Mouse (Mus musculus) forelimb bud, embryonic 11.5 days (tissue): ENCODE measurements at regions not wholly inside any gene's neighbourhood (a gene's known extent, or its start where the extent isn't known, plus 50 kb on each side); places are given as distances from the start of the nearest gene placed in this dataset.

ENCODE experiments used
- DNase-seq: peaks from one replicate; pipeline ENCODE4 v3.0.0-alpha.2; 2012; ENCODE audit warnings: low read depth, low spot score

DNA sequence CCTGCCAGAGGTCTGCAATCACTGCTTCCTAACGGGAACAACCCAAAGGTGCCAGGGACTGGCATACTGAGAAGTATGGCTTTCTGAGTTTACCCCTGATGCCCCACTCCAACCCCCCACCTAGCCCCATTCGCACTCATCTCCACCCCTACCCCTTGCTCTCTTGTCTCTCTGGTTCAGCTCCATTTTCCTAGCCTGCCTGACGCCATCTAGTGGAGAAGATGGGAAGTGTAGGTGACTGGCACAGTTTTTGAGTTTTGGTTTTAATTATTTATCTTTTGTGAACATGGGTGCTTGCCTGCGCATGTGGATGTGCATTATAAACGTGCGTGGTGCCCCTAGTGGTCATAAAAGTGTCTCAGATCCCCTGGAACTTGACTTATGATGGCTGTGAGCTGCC, 352.3 kb upstream of the Hs6st1 start:
- no peak for DNase-seq

DNA sequence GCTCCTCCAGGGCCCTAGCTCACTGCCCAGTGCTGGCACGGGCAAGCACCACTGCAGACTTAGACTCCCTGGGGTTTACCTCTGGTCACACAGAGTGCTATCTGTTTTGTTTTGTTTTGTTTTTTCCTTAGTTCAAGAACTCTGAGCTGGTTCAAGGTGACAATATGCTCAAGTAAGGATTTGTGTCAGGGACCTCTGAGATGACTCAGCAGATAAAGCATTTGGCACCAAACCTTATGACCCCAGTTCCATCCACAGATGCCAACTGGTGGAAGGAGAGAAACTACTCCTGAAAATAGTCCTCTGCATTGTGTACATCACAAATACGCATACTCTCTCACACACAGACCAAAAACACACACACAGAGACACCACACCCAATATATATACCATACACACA, 351.0 kb upstream of the Hs6st1 start:
- DNase-seq, result no peak

- DNase-seq, result no peak
Observed at GRCm38 (mm10) chr1:35717659-35718058, 350.5 kb upstream of the Hs6st1 start.

- DNase-seq, result no peak
Observed at GRCm38 (mm10) chr1:35720063-35720462, 348.1 kb upstream of the Hs6st1 start.

DNA sequence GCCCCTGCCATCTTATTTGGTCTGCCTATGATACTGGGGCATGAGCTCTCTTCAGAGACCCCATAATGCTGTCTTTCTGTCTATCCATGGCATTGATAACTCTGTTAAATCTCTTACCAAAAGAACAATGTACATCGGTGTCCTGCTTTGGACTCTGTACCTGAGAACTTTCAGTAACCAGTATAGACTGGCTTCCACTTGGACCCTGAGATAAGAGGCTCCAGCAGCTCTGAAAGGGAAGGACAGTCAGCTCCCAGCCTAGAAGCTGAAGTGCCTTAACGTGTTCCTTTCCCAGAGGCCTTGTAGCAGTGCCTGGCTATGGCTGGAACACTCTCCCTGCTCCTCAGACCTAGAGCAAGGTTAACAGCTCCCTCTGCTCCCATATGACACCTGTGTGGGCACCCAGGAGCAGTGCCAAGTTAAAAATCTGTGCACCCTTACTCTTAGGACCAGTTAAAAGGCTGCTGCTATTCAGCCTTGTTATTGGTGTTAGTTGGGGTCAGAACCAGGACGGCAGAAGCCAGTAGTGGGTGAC, 343.8 kb upstream of the Hs6st1 start:
- DNase-seq, result no peak

- peak; percentile 48 for DNase-seq
Observed at GRCm38 (mm10) chr1:35726596-35726995, 341.6 kb upstream of the Hs6st1 start.

- DNase-seq, result no peak
Observed at GRCm38 (mm10) chr1:35727310-35727990, 340.8 kb upstream of the Hs6st1 start.

GRCm38 (mm10) chr1:35729785-35730295, 338.4 kb upstream of the Hs6st1 start:
- no peak for DNase-seq

DNA sequence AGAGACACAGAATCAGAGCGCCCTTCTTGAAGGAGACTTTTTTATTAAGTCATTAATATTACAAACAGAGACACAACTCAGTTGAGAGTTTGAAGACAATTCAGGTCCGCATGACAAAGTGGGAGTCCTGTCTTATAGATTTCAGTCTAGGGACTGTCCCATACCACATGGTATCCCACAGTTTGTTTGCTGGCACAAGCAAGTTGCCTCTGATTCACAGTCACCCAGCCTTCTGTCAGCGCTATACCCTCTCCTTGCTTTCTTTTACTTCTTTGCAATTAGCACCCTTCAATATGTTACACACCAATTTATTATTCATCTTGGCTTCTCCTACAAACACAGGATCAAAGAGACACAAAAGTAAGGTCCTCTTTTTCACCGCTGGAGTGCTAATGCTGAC, 337.9 kb upstream of the Hs6st1 start:
- no peak for DNase-seq

DNA sequence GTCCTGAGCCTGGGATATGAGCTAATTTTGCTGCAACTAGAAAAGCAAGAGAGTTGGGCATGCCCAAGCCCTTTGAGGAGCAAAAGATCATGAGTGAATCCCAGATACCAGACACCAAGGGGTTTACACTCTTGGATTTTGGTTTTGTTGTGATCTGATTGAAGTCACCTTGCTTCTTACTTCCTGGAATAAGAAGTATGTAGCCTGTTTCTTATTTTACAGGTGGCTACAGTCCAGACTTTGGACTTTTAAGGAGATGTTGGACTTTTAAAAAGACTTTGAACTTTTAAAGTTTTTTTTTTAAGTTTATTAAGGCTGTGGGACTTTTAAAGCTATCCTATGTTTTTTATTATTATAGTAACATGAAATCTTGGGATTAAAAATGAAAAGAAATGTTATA, 332.0 kb upstream of the Hs6st1 start:
- no peak for DNase-seq

DNA sequence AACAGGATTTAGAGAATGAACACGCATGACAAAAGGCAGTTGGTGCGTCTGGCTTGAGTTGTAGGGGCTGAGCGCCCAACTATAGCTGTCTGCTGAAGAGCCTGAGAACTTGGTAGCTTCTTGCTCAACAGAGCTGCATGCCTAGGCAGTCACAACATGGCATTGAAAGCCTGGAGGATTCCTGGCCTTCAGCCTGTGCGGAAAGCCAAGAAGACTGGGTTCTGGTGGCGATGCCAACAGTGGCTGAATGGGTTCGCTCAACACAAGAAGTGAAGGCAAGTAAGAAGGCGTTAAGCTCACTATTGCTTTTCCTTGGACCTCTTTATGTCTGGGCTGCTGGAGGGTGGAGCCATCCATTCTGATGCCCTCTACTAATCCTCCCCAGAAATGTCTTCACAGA, 318.6 kb upstream of the Hs6st1 start:
- no peak for DNase-seq

DNA sequence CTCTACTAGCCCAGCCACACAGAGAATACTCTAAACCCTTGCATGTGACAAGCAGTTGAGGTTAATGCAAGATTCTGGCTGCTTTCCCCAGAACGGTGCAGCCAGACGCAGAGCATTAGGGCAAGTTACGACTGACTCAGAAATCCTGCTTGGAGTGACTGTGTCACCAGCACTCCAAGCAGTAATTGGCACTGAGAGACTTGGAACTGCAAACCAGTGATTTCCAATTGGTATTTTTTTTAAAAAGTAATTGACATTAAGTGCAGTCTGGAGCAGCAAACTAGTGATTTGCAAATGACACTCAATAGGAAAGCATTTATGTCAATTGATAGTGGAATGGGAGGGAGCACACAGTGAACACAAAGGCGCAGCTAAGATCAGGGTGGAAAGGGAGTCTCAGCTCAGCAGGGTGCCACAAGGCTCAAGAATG, 318.1 kb upstream of the Hs6st1 start:
- DNase-seq, result no peak

- DNase-seq, result no peak
Observed at GRCm38 (mm10) chr1:35752636-35753035, 315.6 kb upstream of the Hs6st1 start.

DNA sequence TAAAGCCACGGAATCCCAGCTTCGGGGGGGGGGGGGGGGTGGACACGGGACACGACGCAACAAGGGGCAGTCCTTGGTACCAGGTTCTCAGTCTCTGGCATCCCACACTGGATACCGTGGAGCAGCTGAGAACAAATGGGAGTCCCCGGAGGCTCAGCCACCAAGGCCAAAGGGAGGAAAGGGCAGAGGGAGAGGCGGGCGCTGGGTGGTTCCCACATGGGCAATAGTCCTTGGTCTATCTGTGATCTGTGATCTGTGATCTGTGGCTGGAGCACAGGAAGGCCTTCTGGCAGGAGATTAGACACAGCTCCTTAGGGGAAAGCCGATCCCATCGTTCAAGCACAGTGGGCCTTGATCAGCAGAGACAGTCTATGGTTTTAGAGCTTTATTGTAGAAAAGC, 314.0 kb upstream of the Hs6st1 start:
- no peak for DNase-seq

- DNase-seq, result peak; percentile 26
Observed at GRCm38 (mm10) chr1:35759010-35759409, 309.2 kb upstream of the Hs6st1 start.

DNA sequence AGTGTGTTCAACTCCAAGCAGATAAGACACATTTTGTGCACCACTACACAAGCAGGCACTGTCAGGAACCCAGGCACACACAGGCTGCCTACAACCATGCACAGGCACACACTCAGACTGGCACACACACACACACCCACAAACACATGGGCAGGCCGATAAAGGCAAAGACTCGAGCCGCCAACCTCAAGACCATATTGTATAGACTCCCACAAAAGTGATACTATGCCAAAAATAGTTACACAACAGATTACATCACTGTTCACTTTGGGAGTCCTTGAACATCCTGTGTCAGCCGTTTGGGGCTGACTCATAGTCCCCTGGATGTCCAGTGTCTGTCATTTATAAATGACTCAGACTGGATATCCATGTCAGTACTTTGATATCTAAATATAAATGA, 308.6 kb upstream of the Hs6st1 start:
- DNase-seq, result no peak

DNA sequence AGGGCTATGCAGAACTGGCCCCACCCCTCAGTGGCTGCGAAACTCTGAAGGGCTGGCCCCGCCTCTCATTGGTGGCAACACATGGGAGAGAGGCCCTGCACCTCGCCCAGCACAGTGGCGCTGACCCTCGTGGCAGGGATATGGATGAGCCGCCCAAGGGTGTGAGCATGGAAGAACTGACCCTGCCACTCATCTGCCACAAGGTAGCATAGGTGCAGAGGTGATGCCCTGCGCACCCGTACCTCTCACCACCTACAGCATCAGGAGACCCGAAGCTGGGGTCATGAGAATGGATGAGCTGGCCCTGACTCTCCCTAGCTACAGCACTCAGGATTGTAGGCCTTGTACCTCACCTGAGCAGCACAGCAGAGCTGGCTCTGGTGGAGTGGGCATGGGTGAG, 305.1 kb upstream of the Hs6st1 start:
- DNase-seq, result no peak

DNA sequence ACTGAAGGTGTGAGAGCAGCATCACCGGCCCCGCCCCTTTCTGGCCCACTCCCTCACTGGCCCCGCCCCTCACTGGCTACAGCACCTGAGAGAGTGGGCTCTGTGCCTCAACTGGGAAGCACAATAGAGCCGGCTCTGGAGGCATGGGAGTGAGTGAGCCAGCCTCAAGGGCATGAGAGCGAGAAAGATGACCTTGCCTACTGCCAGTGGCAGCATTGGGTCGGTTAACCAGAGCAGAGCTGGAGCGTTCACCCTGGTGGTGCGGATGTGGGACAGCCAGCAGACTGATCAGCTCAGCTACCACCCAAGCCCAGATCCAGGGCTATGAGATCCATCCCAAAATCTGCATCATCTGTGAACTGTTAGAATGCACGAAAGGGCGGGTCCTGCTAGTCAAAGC, 304.7 kb upstream of the Hs6st1 start:
- no peak for DNase-seq

DNA sequence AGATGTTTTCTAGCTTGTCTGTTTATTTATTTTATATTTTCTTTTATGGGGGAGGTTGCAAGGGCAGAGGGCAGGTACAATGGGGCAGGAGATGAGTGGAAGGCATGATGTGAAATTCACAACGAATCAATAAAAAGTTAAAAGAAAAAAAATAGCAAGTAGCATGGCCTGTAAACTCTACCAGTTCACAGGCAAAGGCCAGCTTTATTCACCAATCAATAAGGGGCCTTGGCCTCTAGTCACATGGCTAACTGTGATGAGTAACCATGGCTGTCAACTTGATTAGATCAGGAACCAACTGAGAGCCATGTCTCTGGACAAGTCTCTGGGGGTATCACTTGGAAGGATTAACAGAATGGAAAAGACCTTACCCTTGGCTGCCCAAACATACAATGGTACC, 304.1 kb upstream of the Hs6st1 start:
- no peak for DNase-seq

DNA sequence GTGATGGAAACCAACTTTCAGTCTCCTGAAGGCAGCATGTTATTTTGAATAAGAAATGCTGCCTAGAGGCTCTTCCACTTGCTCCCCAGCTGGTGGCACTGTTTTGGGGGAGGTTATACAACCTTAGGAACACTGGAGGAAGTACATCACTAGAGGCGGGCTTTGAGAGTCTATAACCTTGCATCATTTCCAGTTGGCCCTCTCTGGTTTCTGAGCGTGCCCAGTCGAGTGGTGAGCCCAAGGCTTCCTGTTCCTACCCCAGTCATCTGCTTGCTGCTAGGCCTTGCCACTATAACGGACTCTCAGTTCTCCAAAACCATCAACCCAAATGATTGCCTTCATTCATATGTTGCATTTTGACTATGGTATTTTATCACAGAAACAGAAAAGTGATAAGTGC, 302.5 kb upstream of the Hs6st1 start:
- DNase-seq, result no peak

- no peak for DNase-seq
Observed at GRCm38 (mm10) chr1:35766271-35766670, 301.9 kb upstream of the Hs6st1 start.

- no peak for DNase-seq
Observed at GRCm38 (mm10) chr1:35772567-35772966, 295.6 kb upstream of the Hs6st1 start.

DNA sequence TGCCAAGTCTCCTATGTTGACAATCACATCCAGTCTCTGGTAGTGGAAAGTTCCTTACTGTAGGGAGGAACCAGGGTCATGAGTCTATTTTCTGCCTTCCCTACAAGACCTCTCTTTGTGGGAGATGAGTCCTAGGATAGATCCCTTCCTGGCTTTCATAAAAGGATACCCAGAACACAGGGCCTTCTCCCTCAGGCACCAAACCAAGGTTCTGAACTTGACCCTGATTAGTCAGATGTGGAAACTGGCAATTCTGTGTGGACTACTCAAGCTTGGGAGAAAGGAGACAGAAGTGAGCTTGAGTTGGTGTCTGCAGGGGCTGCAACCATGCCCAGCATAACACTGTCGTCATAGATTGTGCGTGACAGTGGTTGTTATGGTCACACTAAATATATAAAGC, 293.6 kb upstream of the Hs6st1 start:
- DNase-seq, result no peak

- no peak for DNase-seq
Observed at GRCm38 (mm10) chr1:35782668-35783067, 285.5 kb upstream of the Hs6st1 start.
